Mouse (Mus musculus): ENCODE measurements around the gene Kl. TPM values are rescaled to one million over a fixed set of nuclear protein-coding genes. Genes with fewer than 3 reads are reported as not detected.

The Kl gene
- total and polyA plus RNA-seq, 3 experiments = not detected

GRCm38 (mm10) chr5:151034715-151035512, 82.5 kb downstream of the Kl start:
- DNase-seq (ENCODE audit: extremely low read depth) = no peak
- dilution Hi-C loops (cut with MboI; ENCODE audit: extremely low pct_ligation_motif_present, extremely low pct_unique_long_range_greater_than_20kb, low sequenced_read_pairs) (no loop called here), in situ Hi-C loops (cut with MboI; ENCODE audit: low pct_ligation_motif_present, low pct_unique_long_range_greater_than_20kb, low sequenced_read_pairs) (no loop called here)

GRCm38 (mm10) chr5:151037871-151038270, 85.5 kb downstream of the Kl start:
- Histone ChIP-seq H3K9me3 (replicated peaks; ENCODE audit: low read length) (peaks cover 17% of the 10 kb centered on the region), H3K4me2 (ENCODE audit: insufficient read depth, low read depth, poor library complexity, severe bottlenecking) (no peak overlapping the region), H3K27me3 (replicated peaks) (no peaks in the 10 kb centered on the region), H3K4me3 (replicated peaks in 1 of 3; ENCODE audit: low read depth in 2 of 3, low read length in 2 of 3, poor library complexity in 1 of 3) (no peak overlapping the region), H3K4me1 (ENCODE audit: control insufficient read depth in 1 of 2, insufficient read depth in 2 of 2) (no peaks in the 10 kb centered on the region), H3K79me2 (replicated peaks; ENCODE audit: control insufficient read depth, extremely low read depth, insufficient read depth, poor library complexity, severe bottlenecking) (no peaks in the 10 kb centered on the region), H3K36me3 (replicated peaks in 1 of 2; ENCODE audit: control insufficient read depth in 1 of 2, insufficient read depth in 1 of 2, low read length in 1 of 2) (peaks cover 47 to 64% of the 10 kb centered on the region in 2 experiments), H3K27ac (ENCODE audit: insufficient read depth, low read depth) (no peak overlapping the region), H3K9ac (ENCODE audit: insufficient read depth, low read depth) (no peak overlapping the region)
- dilution Hi-C loops (cut with MboI; ENCODE audit: extremely low pct_ligation_motif_present, extremely low pct_unique_long_range_greater_than_20kb, low sequenced_read_pairs) = no loop called here
- in situ Hi-C loops (cut with MboI; ENCODE audit: low pct_ligation_motif_present, low pct_unique_long_range_greater_than_20kb, low sequenced_read_pairs) = no loop called here
- TF ChIP-seq HCFC1 (IDR thresholded peaks at IDR 0.05; ENCODE audit: low read depth, low read length) (no peak), CTCF (conservative IDR thresholded peaks at IDR 0.05 in 1 of 2, IDR thresholded peaks at IDR 0.05 in 1 of 2; ENCODE audit: low read depth in 2 of 2, low read length in 2 of 2) (no peak), SIN3A (IDR thresholded peaks at IDR 0.05; ENCODE audit: low read length) (no peak)
- no peak for DNase-seq (ENCODE audit: extremely low read depth)

More at GRCm38 (mm10) chr5:151034715-151035512, 82.5 kb downstream of the Kl start:
- H3K4me2 ChIP-seq (ENCODE audit: insufficient read depth, low read depth, poor library complexity, severe bottlenecking) = no peak overlapping the region
- H3K79me2 ChIP-seq (replicated peaks; ENCODE audit: control insufficient read depth, extremely low read depth, insufficient read depth, poor library complexity, severe bottlenecking) = no peaks in the 10 kb centered on the region
- H3K36me3 ChIP-seq (replicated peaks in 1 of 2; ENCODE audit: control insufficient read depth in 1 of 2, insufficient read depth in 1 of 2, low read length in 1 of 2) = peaks cover 22 to 35% of the 10 kb centered on the region in 2 experiments
- no peak overlapping the region for H3K27ac ChIP-seq (ENCODE audit: insufficient read depth, low read depth)
- no peaks in the 10 kb centered on the region for H3K27me3 ChIP-seq (replicated peaks)
- H3K9me3 ChIP-seq (replicated peaks; ENCODE audit: low read length) = peaks cover 19% of the 10 kb centered on the region
- TF ChIP-seq POLR2AphosphoS2 (IDR thresholded peaks at IDR 0.05; ENCODE audit: low read depth, low read length) (peak; percentile 75; the same call in 1 of the 2 replicates), ETS1 (conservative IDR thresholded peaks at IDR 0.05; ENCODE audit: low read depth, low read length) (no peak)
- H3K4me1 ChIP-seq (ENCODE audit: control insufficient read depth in 1 of 2, insufficient read depth in 2 of 2) = peaks cover 0 to 2% of the 10 kb centered on the region in 2 experiments; a peak in 1 of 4 replicates
- no peak overlapping the region for H3K9ac ChIP-seq (ENCODE audit: insufficient read depth, low read depth)
- H3K4me3 ChIP-seq (replicated peaks in 1 of 3; ENCODE audit: low read depth in 2 of 3, low read length in 2 of 3, poor library complexity in 1 of 3) = no peak overlapping the region

- dilution Hi-C loops (cut with MboI; ENCODE audit: extremely low pct_ligation_motif_present, extremely low pct_unique_long_range_greater_than_20kb, low sequenced_read_pairs) = no loop called here
- Histone ChIP-seq H3K27me3 (replicated peaks) (no peaks in the 10 kb centered on the region), H3K9me3 (replicated peaks; ENCODE audit: low read length) (peaks cover 1% of the 10 kb centered on the region), H3K9ac (ENCODE audit: insufficient read depth, low read depth) (no peak overlapping the region), H3K36me3 (replicated peaks in 1 of 2; ENCODE audit: control insufficient read depth in 1 of 2, insufficient read depth in 1 of 2, low read length in 1 of 2) (peaks cover 86 to 100% of the 10 kb centered on the region in 2 experiments), H3K4me3 (replicated peaks in 1 of 3; ENCODE audit: low read depth in 2 of 3, low read length in 2 of 3, poor library complexity in 1 of 3) (no peak overlapping the region), H3K4me1 (ENCODE audit: control insufficient read depth in 1 of 2, insufficient read depth in 2 of 2) (peaks cover 4 to 14% of the 10 kb centered on the region in 2 experiments; a peak in 2 of 4 replicates), H3K4me2 (ENCODE audit: insufficient read depth, low read depth, poor library complexity, severe bottlenecking) (no peak overlapping the region), H3K79me2 (replicated peaks; ENCODE audit: control insufficient read depth, extremely low read depth, insufficient read depth, poor library complexity, severe bottlenecking) (no peaks in the 10 kb centered on the region), H3K27ac (ENCODE audit: insufficient read depth, low read depth) (no peak overlapping the region)
- in situ Hi-C loops (cut with MboI; ENCODE audit: low pct_ligation_motif_present, low pct_unique_long_range_greater_than_20kb, low sequenced_read_pairs) = no loop called here
- TF ChIP-seq JUND (conservative IDR thresholded peaks at IDR 0.05; ENCODE audit: low read depth, low read length) (no peak), HCFC1 (IDR thresholded peaks at IDR 0.05; ENCODE audit: low read depth, low read length) (no peak), NRF1 (IDR thresholded peaks at IDR 0.05; ENCODE audit: low read depth, low read length) (no peak), USF1 (IDR thresholded peaks at IDR 0.05; ENCODE audit: low read depth, low read length) (no peak), NELFE (IDR thresholded peaks at IDR 0.05; ENCODE audit: low read depth, low read length) (no peak), CHD1 (IDR thresholded peaks at IDR 0.05; ENCODE audit: low read depth, low read length) (no peak), POLR2A (IDR thresholded peaks at IDR 0.05; ENCODE audit: low read depth, low read length) (no peak), MYC (IDR thresholded peaks at IDR 0.05; ENCODE audit: low read depth, low read length) (no peak), IRF4 (IDR thresholded peaks at IDR 0.05; ENCODE audit: low read depth, low read length) (no peak), TCF12 (IDR thresholded peaks at IDR 0.05; ENCODE audit: low read depth, low read length) (no peak), MAZ (IDR thresholded peaks at IDR 0.05; ENCODE audit: low read depth, low read length) (no peak), CTCF (conservative IDR thresholded peaks at IDR 0.05 in 1 of 2, IDR thresholded peaks at IDR 0.05 in 1 of 2; ENCODE audit: low read depth in 2 of 2, low read length in 2 of 2) (no peak), MAX (IDR thresholded peaks at IDR 0.05; ENCODE audit: low read length) (no peak), ELF1 (IDR thresholded peaks at IDR 0.05; ENCODE audit: low read depth, low read length) (no peak), PAX5 (IDR thresholded peaks at IDR 0.05; ENCODE audit: low read length) (no peak), ZC3H11A (IDR thresholded peaks at IDR 0.05; ENCODE audit: low read depth, low read length) (no peak), MEF2A (IDR thresholded peaks at IDR 0.05; ENCODE audit: borderline replicate concordance, low read depth, low read length) (no peak)
- DNase-seq (ENCODE audit: extremely low read depth) = no peak
Observed at GRCm38 (mm10) chr5:151042911-151043310, 90.5 kb downstream of the Kl start.
